Mouse (Mus musculus) hindbrain, embryonic 14.5 days (tissue): ENCODE data around the gene Rbm8a. TPM values are rescaled to one million over a fixed set of nuclear protein-coding genes. Genes with fewer than 3 reads are reported as not detected.

ENCODE experiments used
- ATAC-seq: fragments of 200-750 bp; cut with Nextera tagmentation; 2 replicates; pipeline ENCODE4 v1.8.0; 2017; ENCODE audit warnings: moderate number of reproducible peaks, mild to moderate bottlenecking, moderate TSS enrichment, moderate library complexity; ENCODE audit not compliant: low FRiP score
- DNase-seq: peaks from one replicate; pipeline ENCODE4 v3.0.0-alpha.2; 2015; ENCODE audit warnings: low spot score
- H3K27ac ChIP-seq: fragments of 300-500 bp; sonication (generic); 2 replicates; pipeline ENCODE4 v1.5.1; 2014; ENCODE audit warnings: mild to moderate bottlenecking, moderate library complexity
- H3K27me3 ChIP-seq: fragments of 300-500 bp; sonication (generic); 2 replicates; pipeline ENCODE4 v1.6.1; 2014; ENCODE audit warnings: mild to moderate bottlenecking, low read length, mixed read lengths; ENCODE audit not compliant: control insufficient read depth, insufficient read depth
- H3K36me3 ChIP-seq: fragments of 300-500 bp; sonication (generic); replicated peaks from 2 replicates; pipeline ENCODE4 v1.6.1; 2014; ENCODE audit not compliant: control insufficient read depth, insufficient read depth
- H3K4me1 ChIP-seq: fragments of 300-500 bp; sonication (generic); replicated peaks from 2 replicates; pipeline ENCODE4 v1.6.1; 2014; ENCODE audit warnings: antibody characterized with exemption, low read length, mixed read lengths; ENCODE audit not compliant: control insufficient read depth, insufficient read depth
- H3K4me2 ChIP-seq: fragments of 300-500 bp; sonication (generic); replicated peaks from 2 replicates; pipeline ENCODE4 v1.6.1; 2014; ENCODE audit warnings: mild to moderate bottlenecking, moderate library complexity
- H3K4me3 ChIP-seq: fragments of 300-500 bp; sonication (generic); replicated peaks from 2 replicates; pipeline ENCODE4 v1.5.1; 2014; ENCODE audit warnings: mild to moderate bottlenecking, low read length
- H3K9ac ChIP-seq: fragments of 300-500 bp; sonication (generic); 2 replicates; pipeline ENCODE4 v1.6.1; 2014
- H3K9me3 ChIP-seq: fragments of 300-500 bp; sonication (generic); 2 replicates; pipeline ENCODE4 v1.6.1; 2016; ENCODE audit warnings: low read length; ENCODE audit not compliant: control insufficient read depth
- WGBS: fragments of 180-500 bp; shearing (Covaris S2); extraction: QIAGEN DNeasy Blood & Tissue Kit; methylation state at CpG from one replicate; pipeline ENCODE4 v1.1.7; 2014; 5-methylcytosine and 5-hydroxymethylcytosine counted together
- polyA plus RNA-seq: library from polyadenylated mRNA; unstranded; fragments of >200 nt; fragmentation: Nextera tagmentation; extraction: Ambion mirVana; gene quantifications from 2 replicates; pipeline ENCODE4 v1.2.1, GENCODE M21; 2014

Rbm8a gene
- polyA plus RNA-seq, 1 experiment from 2014 or later = 104 TPM

DNA sequence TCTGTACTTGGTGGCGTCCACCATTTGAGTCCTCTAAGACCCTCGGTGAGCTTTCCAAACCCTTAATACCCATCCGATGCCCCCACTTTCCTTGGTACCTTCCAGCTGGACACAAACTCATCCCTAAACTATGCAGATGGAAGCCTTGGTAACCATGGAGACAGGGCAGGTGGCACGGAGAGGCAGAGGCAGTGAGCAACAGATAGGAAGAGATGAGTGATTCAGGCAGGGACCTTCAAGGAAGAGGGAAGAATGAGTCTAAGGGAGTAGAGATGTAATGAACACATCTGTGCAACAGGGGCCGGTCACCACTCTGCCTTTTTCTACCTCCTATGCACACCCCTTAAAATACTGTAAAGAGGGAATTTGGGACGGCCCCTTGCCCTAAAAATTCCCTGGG, 34.1 kb upstream of the Rbm8a start:
- Histone ChIP-seq H3K4me3 (peak overlapping the region; percentile 49), H3K27ac (0 out of 2 replicates have a peak overlapping the region, but pooled peaks have one; percentile 27), H3K27me3 (no peaks in the 10 kb centered on the region), H3K9me3 (no peaks in the 10 kb centered on the region), H3K9ac (peak overlapping the region; percentile 76), H3K4me2 (peak overlapping the region; percentile 92), H3K36me3 (no peaks in the 10 kb centered on the region), H3K4me1 (peaks cover 46% of the 10 kb centered on the region)
- ATAC-seq (no peak), DNase-seq (no peak)
- WGBS = 19% methylated on average over 6 of the region's 6 CpGs

- no peaks in the 10 kb centered on the region for H3K27me3 ChIP-seq
- DNase-seq (peak; percentile 56), ATAC-seq (no peak)
- WGBS = under 1% methylated on average over 23 of the region's 23 CpGs
- H3K27ac ChIP-seq = peak within 1 kb of the TSS; percentile 27
- no peaks in the 10 kb centered on the region for H3K36me3 ChIP-seq
- H3K4me3 ChIP-seq = peak within 1 kb of the TSS; percentile 49
- peak within 1 kb of the TSS; percentile 76 for H3K9ac ChIP-seq
- no peaks in the 10 kb centered on the region for H3K9me3 ChIP-seq
- peaks cover 46% of the 10 kb centered on the region for H3K4me1 ChIP-seq
- H3K4me2 ChIP-seq = peak within 1 kb of the TSS; percentile 92
Measured at GRCm38 (mm10) chr3:96596228-96596707, 33.5 kb upstream of the Rbm8a start, which contains the start of gene Ankrd34a. Ankrd34a (plus strand) TSS chr3:96596636.

GRCm38 (mm10) chr3:96596855-96597254, 32.9 kb upstream of the Rbm8a start:
- Histone ChIP-seq H3K4me3 (peak overlapping the region; percentile 49), H3K27ac (peak overlapping the region; percentile 27), H3K36me3 (no peaks in the 10 kb centered on the region), H3K9ac (peak overlapping the region; percentile 76), H3K9me3 (no peaks in the 10 kb centered on the region), H3K4me2 (peak overlapping the region; percentile 92), H3K27me3 (no peaks in the 10 kb centered on the region), H3K4me1 (peaks cover 46% of the 10 kb centered on the region)
- WGBS = under 1% methylated on average over 11 of the region's 12 CpGs
- no peak for ATAC-seq
- DNase-seq = peak; percentile 32

DNA sequence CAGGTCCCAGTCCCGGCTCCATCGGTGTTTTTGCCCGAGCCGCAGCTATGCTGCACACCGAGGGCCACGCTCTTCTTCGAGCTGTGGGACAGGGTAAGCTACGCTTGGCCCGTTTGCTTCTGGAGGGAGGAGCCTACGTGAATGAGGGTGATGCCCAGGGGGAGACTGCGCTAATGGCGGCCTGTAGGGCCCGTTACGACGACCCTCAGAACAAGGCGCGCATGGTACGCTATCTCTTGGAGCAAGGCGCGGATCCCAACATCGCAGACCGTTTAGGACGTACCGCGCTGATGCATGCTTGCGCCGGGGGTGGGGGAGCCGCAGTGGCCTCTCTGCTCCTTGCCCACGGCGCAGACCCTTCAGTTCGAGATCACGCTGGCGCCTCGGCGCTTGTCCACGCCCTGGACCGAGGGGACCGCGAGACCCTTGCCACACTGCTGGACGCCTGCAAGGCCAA, 32.3 kb upstream of the Rbm8a start:
- Histone ChIP-seq H3K4me2 (peak overlapping the region; percentile 92), H3K27ac (peak overlapping the region; percentile 27), H3K9ac (peak overlapping the region; percentile 76), H3K4me3 (peak overlapping the region; percentile 49), H3K4me1 (peaks cover 47% of the 10 kb centered on the region), H3K36me3 (no peaks in the 10 kb centered on the region), H3K27me3 (no peaks in the 10 kb centered on the region), H3K9me3 (no peaks in the 10 kb centered on the region)
- DNase-seq = peak; percentile 49
- ATAC-seq = no peak
- under 1% methylated on average over 35 of the region's 40 CpGs for WGBS

GRCm38 (mm10) chr3:96598156-96599068, 31.3 kb upstream of the Rbm8a start:
- H3K36me3 ChIP-seq = no peaks in the 10 kb centered on the region
- no peaks in the 10 kb centered on the region for H3K27me3 ChIP-seq
- H3K4me3 ChIP-seq = peak overlapping the region; percentile 49
- no peak for ATAC-seq
- WGBS = under 1% methylated on average over 53 of the region's 54 CpGs
- H3K9ac ChIP-seq = peak overlapping the region; percentile 76
- DNase-seq = peak; percentile 62
- H3K4me1 ChIP-seq = peaks cover 47% of the 10 kb centered on the region
- H3K27ac ChIP-seq = peak overlapping the region; percentile 27
- H3K4me2 ChIP-seq = peak overlapping the region; percentile 92
- H3K9me3 ChIP-seq = no peaks in the 10 kb centered on the region

GRCm38 (mm10) chr3:96599069-96599393, 30.7 kb upstream of the Rbm8a start:
- Histone ChIP-seq H3K4me1 (peaks cover 53% of the 10 kb centered on the region), H3K36me3 (no peaks in the 10 kb centered on the region), H3K9me3 (no peaks in the 10 kb centered on the region), H3K27ac (no peak overlapping the region), H3K27me3 (no peaks in the 10 kb centered on the region), H3K4me3 (peak overlapping the region; percentile 49), H3K9ac (no peak overlapping the region), H3K4me2 (peak overlapping the region; percentile 92)
- 45% methylated on average over 8 of the region's 8 CpGs for WGBS
- no peak for ATAC-seq
- DNase-seq = no peak

DNA sequence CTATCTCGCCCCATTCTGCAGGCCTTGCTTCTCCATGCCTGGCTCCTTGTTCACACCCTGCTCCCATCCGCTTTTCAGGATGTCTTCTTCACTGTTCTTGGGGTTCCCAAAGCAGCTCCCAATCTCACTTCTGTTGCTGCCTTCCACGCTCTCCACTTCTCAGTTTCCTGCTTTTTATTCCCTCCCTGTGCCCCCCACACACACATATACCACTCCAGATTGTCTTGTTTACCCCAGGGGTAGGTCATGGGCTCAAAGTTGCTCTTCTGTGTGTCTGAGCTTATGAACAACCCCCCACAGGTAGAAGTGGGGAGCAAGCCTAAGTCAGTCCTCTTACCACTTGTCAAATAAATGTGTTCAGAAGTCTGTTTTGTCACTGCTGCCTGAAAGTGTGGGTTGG, 30.3 kb upstream of the Rbm8a start:
- Histone ChIP-seq H3K36me3 (no peaks in the 10 kb centered on the region), H3K4me1 (peaks cover 57% of the 10 kb centered on the region), H3K4me3 (no peak overlapping the region), H3K27me3 (no peaks in the 10 kb centered on the region), H3K4me2 (no peak overlapping the region), H3K9me3 (no peaks in the 10 kb centered on the region), H3K27ac (no peak overlapping the region), H3K9ac (no peak overlapping the region)
- ATAC-seq (no peak), DNase-seq (no peak)
- 59% methylated on average over 3 of the region's 3 CpGs for WGBS

DNA sequence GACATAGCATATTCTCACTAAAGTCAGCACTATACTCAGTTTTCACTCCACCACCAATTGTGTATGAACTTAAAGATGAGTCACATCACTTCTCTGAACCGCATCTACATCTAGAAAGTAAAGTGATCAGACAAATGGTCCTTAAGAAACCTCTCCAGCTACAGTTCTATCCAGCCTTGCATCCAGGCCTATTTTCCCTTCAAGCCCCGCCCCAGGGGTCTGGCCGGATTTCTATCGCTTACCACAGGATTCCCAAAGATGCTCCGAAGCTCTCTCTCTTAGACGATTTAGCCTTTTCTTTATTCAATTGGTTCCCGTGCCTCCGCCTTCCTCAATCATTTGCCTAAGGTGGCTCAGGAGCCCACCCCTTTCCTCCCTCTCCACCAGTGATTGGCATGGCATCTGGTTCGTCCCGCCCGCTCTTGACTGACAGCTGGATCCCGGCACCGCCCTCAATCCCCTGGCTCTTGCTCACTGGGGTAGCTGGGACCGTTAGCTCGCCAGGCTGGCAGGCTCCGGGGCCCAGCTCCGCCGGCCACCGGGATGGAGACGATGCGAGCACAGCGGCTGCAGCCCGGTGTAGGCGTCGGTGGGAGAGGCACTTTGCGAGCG, 29.0 kb upstream of the Rbm8a start, which contains the start of gene Lix1l:
Gene Lix1l, plus strand, starts transcription at position 511 of the 612 bp plus-strand sequence.
- H3K9ac ChIP-seq = peak within 1 kb of the TSS; percentile 81
- DNase-seq = peak; percentile 89
- under 1% methylated on average over 27 of the region's 27 CpGs for WGBS
- H3K27me3 ChIP-seq = no peaks in the 10 kb centered on the region
- H3K4me1 ChIP-seq = peaks cover 65% of the 10 kb centered on the region
- peak within 1 kb of the TSS; percentile 91 for H3K27ac ChIP-seq
- no peaks in the 10 kb centered on the region for H3K36me3 ChIP-seq
- ATAC-seq = peak; percentile 94
- H3K4me2 ChIP-seq = peak within 1 kb of the TSS; percentile 61
- H3K4me3 ChIP-seq = peak within 1 kb of the TSS; percentile 76
- no peaks in the 10 kb centered on the region for H3K9me3 ChIP-seq

- Histone ChIP-seq H3K4me3 (peak overlapping the region; percentile 76), H3K27me3 (no peaks in the 10 kb centered on the region), H3K4me1 (peaks cover 59% of the 10 kb centered on the region), H3K36me3 (no peaks in the 10 kb centered on the region), H3K9me3 (no peaks in the 10 kb centered on the region), H3K27ac (peak overlapping the region; percentile 91), H3K4me2 (peak overlapping the region; percentile 61), H3K9ac (peak overlapping the region; percentile 81)
- ATAC-seq (peak; percentile 61), DNase-seq (peak; percentile 76)
- WGBS = under 1% methylated on average over 33 of the region's 40 CpGs
Measured at GRCm38 (mm10) chr3:96601251-96601787, 28.4 kb upstream of the Rbm8a start.
